Comparison of ENCODE assay signal across 13 mouse cellular contexts in genomic region chr10:111178024-111178423, GRCm38 (mm10). TPM values are rescaled to one million over a fixed set of nuclear protein-coding genes. Genes with fewer than 3 reads are reported as not detected.
DNase-seq lines count a peak whose midpoint lies in the region; ATAC-seq and TF ChIP-seq lines count a peak whose summit lies in the region.
"Had no signal": no experiment of that assay in that cellular context is flagged by ENCODE, and none has a peak within 500 bp of the region (broad histone marks: within the 10 kb centered on the region; RNA-seq: fewer than 3 reads in every experiment).

No protein-coding gene starts in this region.

- peak overlapping the region; percentile 78 for H3K27ac ChIP-seq in left cerebral cortex, adult 2 months
- H3K27ac ChIP-seq: hindbrain, postnatal 0 days; midbrain, embryonic 10.5 days; stomach, embryonic 15.5 days had no signal

- 78% methylated on average over 7 of the region's 7 CpGs for WGBS in lung, adult 2 months

- intact Hi-C loops in heart, postnatal 14 days (cut with DNase I) = no loop called here
- intact Hi-C loops in left cerebral cortex, adult 2 months (cut with DNase I) = no loop called here

- no peak for TF ChIP-seq CTCF in left cerebral cortex, adult 2 months (IDR thresholded peaks at IDR 0.05)
- TF ChIP-seq CTCF in lung, adult 2 months (IDR thresholded peaks at IDR 0.05; ENCODE audit: insufficient read depth, low read length) = no peak

- DNase-seq in heart, adult 11 months = peak; percentile 64
- no peak for DNase-seq in heart, postnatal 14 days
- peak; percentile 54 to 55 for DNase-seq in B cell, adult 2 months
- peak; percentile 33 to 43 for DNase-seq in left cerebral cortex, adult 2 months (ENCODE audit: extremely low spot score in 1 of 2, low spot score in 2 of 2)
- peak; percentile 65 to 68 for DNase-seq in right cerebral cortex, postnatal 10 days (ENCODE audit: low spot score in 2 of 2)
- DNase-seq in urinary bladder, postnatal 10 days (ENCODE audit: low spot score) = no peak
- no peak for DNase-seq in lung, adult 2 months
- DNase-seq: cerebellum, postnatal 25 days; kidney, postnatal 10 days had no signal

- H3K4me3 ChIP-seq in left cerebral cortex, adult 2 months = no peak overlapping the region
- H3K4me3 ChIP-seq in lung, adult 2 months (replicated peaks; ENCODE audit: extremely low read depth, low read depth, low read length) = no peak overlapping the region
- H3K4me3 ChIP-seq: midbrain, embryonic 10.5 days; stomach, embryonic 15.5 days had no signal

- no peak for TF ChIP-seq POLR2A in lung, adult 2 months (IDR thresholded peaks at IDR 0.05; ENCODE audit: borderline replicate concordance, extremely low read depth, low read depth, low read length)

- peaks cover 6% of the 10 kb centered on the region for H3K4me1 ChIP-seq in lung, adult 2 months (ENCODE audit: control insufficient read depth, insufficient read depth, low read length)

- no peak for ATAC-seq in cerebellum, adult (ENCODE audit: insufficient number of reproducible peaks, low FRiP score, low TSS enrichment)
- ATAC-seq: hindbrain, postnatal 0 days had no signal

RNA-seq across cellular contexts. Expression of gene Osbpl8, which starts 13.5 kb away (rescaled TPM):
- total RNA-seq in heart, postnatal 14 days (2021) = 10 to 100 TPM; 68.2 to 78.9 TPM
- 100 to 1,000 TPM in 1 of 2 experiments, 10 to 100 TPM in 1; 93.8 to 104 TPM for total RNA-seq in left cerebral cortex, adult 2 months (2021)
- polyA plus RNA-seq in lung, adult 2 months (2012; rRNA removed) = 5.7 and 8.3 TPM in 2 replicates

Comparison
In these comparisons a context has a peak if more than half of its experiments do, and no peak if none do; other contexts are left out.
1. DNase-seq: peak in heart, adult 11 months (single experiment), B cell, adult 2 months (2 of 2), left cerebral cortex, adult 2 months (2 of 2) and right cerebral cortex, postnatal 10 days (2 of 2); none in heart, postnatal 14 days (0 of 2), urinary bladder, postnatal 10 days (single experiment) and lung, adult 2 months (single experiment).